Mouse (Mus musculus) midbrain, embryonic 11.5 days (tissue): ENCODE results near the gene 2810408A11Rik. TPM values are rescaled to one million over a fixed set of nuclear protein-coding genes. Genes with fewer than 3 reads are reported as not detected.
A peak's percentile ranks its signal among the peaks of the same experiment; 100 is the strongest.

Source experiments
- ATAC-seq: fragments of 200-750 bp; cut with Nextera tagmentation; 2 replicates; pipeline ENCODE4 v1.8.0; 2017; ENCODE audit warnings: moderate TSS enrichment, moderate library complexity; ENCODE audit not compliant: low FRiP score
- DNase-seq: peaks from one replicate; pipeline ENCODE4 v3.0.0; 2015; ENCODE audit warnings: low spot score; ENCODE audit errors: missing footprints
- H3K27ac ChIP-seq: fragments of 300-500 bp; sonication (generic); 2 replicates; pipeline ENCODE4 v1.5.1; 2014; ENCODE audit warnings: low read depth, low read length
- H3K27me3 ChIP-seq: fragments of 300-500 bp; sonication (generic); 2 replicates; pipeline ENCODE4 v1.6.1; 2014; ENCODE audit warnings: mild to moderate bottlenecking, low read length, moderate library complexity, mixed read lengths; ENCODE audit not compliant: control insufficient read depth, insufficient read depth
- H3K36me3 ChIP-seq: fragments of 300-500 bp; sonication (generic); 2 replicates; pipeline ENCODE4 v1.6.1; 2014; ENCODE audit warnings: mild to moderate bottlenecking, low read length, moderate library complexity, mixed read lengths; ENCODE audit not compliant: control insufficient read depth, insufficient read depth
- H3K4me1 ChIP-seq: fragments of 300-500 bp; sonication (generic); 2 replicates; pipeline ENCODE4 v1.6.1; 2014; ENCODE audit warnings: low read length; ENCODE audit not compliant: control insufficient read depth, insufficient read depth
- H3K4me2 ChIP-seq: fragments of 300-500 bp; sonication (generic); 2 replicates; pipeline ENCODE4 v1.6.1; 2014; ENCODE audit warnings: mild to moderate bottlenecking, moderate library complexity
- H3K4me3 ChIP-seq: fragments of 300-500 bp; sonication (generic); 2 replicates; pipeline ENCODE4 v1.5.1; 2014; ENCODE audit warnings: low read depth, low read length
- H3K9ac ChIP-seq: fragments of 300-500 bp; sonication (generic); 2 replicates; pipeline ENCODE4 v1.6.1; 2014; ENCODE audit warnings: low read length
- H3K9me3 ChIP-seq: fragments of 300-500 bp; sonication (generic); 2 replicates; pipeline ENCODE4 v1.6.1; 2016; ENCODE audit warnings: low read length; ENCODE audit not compliant: control insufficient read depth
- WGBS: fragments of 180-500 bp; shearing (Covaris S2); extraction: QIAGEN DNeasy Blood & Tissue Kit; methylation state at CpG from one replicate; pipeline ENCODE4 v1.1.7; 2014; 5-methylcytosine and 5-hydroxymethylcytosine counted together
- polyA plus RNA-seq: library from polyadenylated mRNA; unstranded; fragments of >200 nt; fragmentation: Nextera tagmentation; extraction: Ambion mirVana; gene quantifications from 2 replicates; pipeline ENCODE4 v1.2.1, GENCODE M21; 2014

Gene 2810408A11Rik
- polyA plus RNA-seq, 1 experiment from 2014 or later: 17.8 TPM

DNA sequence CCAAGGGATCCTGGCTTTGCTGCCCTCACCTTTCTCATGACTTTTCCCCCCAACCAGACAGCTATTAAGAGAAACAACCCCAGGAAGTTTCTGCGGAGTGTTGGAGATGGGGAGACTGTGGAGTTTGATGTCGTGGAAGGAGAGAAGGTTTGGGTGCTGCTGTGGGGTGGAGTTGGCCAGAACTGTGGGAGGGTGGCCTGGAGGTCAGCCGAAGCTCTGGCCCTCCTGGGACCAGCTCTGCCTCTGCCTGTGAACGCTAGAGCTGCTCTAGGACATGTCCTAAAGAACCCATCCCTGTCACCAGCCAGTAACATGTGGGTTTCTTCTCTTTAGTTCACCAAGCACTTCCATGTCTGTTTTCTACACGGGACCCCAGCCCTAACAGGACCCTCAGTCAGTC lies 38.4 kb upstream of the 2810408A11Rik start:
- no peak overlapping the region for H3K9ac ChIP-seq
- H3K4me2 ChIP-seq: no peak overlapping the region
- H3K27me3 ChIP-seq: peaks cover 39% of the 10 kb centered on the region
- ATAC-seq: no peak
- no peaks in the 10 kb centered on the region for H3K36me3 ChIP-seq
- peaks cover 10% of the 10 kb centered on the region for H3K4me1 ChIP-seq
- H3K27ac ChIP-seq: no peak overlapping the region
- H3K9me3 ChIP-seq: no peaks in the 10 kb centered on the region
- 71% methylated on average over 5 of the region's 5 CpGs for WGBS
- DNase-seq: no peak
- no peak overlapping the region for H3K4me3 ChIP-seq

DNA sequence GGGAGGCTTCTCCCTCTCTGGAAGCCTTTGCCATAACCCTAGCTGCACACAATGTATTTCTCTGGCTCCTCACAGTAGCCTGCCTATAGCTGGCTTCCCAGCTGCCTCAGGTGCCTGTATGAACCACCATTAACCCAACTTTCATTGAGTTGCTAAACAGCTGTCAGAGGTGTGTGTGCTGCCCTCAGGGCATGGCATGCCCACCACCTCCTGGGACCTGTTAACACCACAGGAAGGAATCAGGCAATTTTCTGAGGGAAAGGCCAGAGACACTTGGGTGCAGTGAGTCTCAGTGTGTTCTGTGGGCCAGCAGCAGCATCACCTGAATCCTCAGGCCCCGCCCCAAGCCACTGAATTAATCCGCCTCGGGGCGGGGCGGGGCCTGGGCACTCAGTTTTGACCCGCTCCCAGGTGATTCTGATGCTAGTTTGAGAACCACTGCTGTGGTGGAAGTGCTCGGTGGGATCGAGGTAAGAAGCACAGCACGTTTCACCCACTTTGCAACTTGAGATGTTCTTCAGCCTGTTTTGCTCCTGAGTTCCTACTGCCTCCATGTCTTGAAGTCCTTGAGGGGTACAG lies 37.7 kb upstream of the 2810408A11Rik start:
- ATAC-seq: no peak
- H3K9me3 ChIP-seq: no peaks in the 10 kb centered on the region
- H3K27ac ChIP-seq: no peak overlapping the region
- no peak overlapping the region for H3K9ac ChIP-seq
- DNase-seq: no peak
- no peaks in the 10 kb centered on the region for H3K36me3 ChIP-seq
- peaks cover 39% of the 10 kb centered on the region for H3K27me3 ChIP-seq
- peaks cover 10% of the 10 kb centered on the region for H3K4me1 ChIP-seq
- WGBS: 37% methylated on average over 9 of the region's 9 CpGs
- H3K4me3 ChIP-seq: no peak overlapping the region
- H3K4me2 ChIP-seq: no peak overlapping the region

DNA sequence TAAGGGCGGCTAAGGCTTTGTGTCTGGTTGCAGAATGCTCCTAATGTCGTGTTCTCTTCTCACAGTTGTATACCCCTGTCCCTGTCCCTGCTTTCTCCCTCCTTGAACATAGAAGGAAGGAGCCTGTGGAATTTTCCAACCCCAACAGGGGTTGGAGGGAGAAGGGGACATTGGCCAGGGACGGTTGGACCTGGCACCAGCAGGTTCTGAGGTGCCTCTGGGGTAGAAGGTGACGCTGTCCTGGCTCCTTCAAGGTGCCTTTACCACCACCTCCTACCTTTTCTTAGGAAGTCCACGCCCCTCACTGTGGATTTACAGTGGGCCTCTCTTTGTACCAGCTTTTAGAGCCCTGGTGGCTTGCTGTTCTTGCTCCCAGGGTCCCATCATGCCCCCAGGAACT lies 37.0 kb upstream of the 2810408A11Rik start:
- no peaks in the 10 kb centered on the region for H3K36me3 ChIP-seq
- no peak overlapping the region for H3K4me3 ChIP-seq
- no peak overlapping the region for H3K9ac ChIP-seq
- H3K4me1 ChIP-seq: peaks cover 10% of the 10 kb centered on the region
- 61% methylated on average over 5 of the region's 5 CpGs for WGBS
- ATAC-seq (no peak), DNase-seq (no peak)
- no peak overlapping the region for H3K4me2 ChIP-seq
- peaks cover 39% of the 10 kb centered on the region for H3K27me3 ChIP-seq
- no peak overlapping the region for H3K27ac ChIP-seq
- no peaks in the 10 kb centered on the region for H3K9me3 ChIP-seq

DNA sequence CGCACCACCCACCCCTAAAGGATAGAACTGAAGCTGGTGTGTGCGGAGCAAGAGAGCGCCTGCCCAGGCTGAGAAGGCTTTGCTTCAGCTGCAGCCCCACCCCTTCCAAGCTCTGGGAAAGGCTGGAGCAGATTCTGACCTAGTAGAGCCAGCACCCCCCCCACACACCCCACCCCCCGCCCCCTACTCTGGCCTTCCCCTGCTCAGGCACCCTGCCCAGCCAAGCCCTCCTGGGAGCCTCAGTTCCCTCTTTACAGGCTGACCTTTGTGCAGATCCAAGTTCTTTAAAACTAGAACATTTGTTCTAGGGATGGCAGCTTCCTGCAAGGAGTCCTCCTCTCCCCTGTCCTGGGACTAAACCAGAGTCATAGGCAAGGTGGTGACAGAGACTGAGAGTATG lies 36.6 kb upstream of the 2810408A11Rik start:
- no peak overlapping the region for H3K4me3 ChIP-seq
- no peak overlapping the region for H3K27ac ChIP-seq
- H3K27me3 ChIP-seq: peaks cover 39% of the 10 kb centered on the region
- H3K9me3 ChIP-seq: no peaks in the 10 kb centered on the region
- no peak overlapping the region for H3K4me2 ChIP-seq
- H3K9ac ChIP-seq: no peak overlapping the region
- no peaks in the 10 kb centered on the region for H3K36me3 ChIP-seq
- ATAC-seq (no peak), DNase-seq (no peak)
- WGBS: 45% methylated on average over 4 of the region's 4 CpGs
- peaks cover 10% of the 10 kb centered on the region for H3K4me1 ChIP-seq

DNA sequence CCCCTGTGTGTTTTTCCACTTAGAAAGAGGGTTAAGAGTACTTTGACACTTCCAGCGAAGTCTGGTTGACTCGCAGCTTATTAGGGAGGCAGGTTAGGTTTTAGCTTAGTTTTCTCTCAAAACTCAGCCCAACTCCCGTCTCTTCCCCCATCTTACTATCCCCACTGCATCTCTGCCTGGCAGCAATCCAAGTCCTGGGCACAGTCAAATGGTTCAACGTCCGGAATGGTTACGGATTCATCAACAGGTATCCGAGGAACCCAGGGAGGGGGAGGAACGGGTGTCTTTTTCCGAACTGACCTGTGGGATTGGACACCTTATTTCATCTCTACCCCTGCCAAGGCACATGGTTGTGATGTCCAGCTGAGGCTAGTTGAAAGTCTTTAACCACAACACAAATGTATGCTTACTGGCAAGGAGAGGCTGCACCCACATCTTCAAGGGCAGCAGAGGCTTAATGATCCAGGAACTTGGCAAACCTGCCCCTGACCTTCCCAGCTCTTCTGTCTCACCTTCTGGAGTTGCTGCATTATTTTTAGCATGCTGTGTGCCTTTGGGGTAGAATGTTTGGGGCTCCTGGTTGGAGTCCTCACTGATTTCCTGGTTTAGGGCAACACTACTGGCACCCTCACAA lies 36.0 kb upstream of the 2810408A11Rik start:
- Histone ChIP-seq H3K36me3 (no peaks in the 10 kb centered on the region), H3K27ac (no peak overlapping the region), H3K27me3 (peaks cover 39% of the 10 kb centered on the region), H3K9ac (no peak overlapping the region), H3K4me1 (peaks cover 10% of the 10 kb centered on the region), H3K9me3 (no peaks in the 10 kb centered on the region), H3K4me2 (peak overlapping the region; percentile 98), H3K4me3 (0 out of 2 replicates have a peak overlapping the region, but pooled peaks have one; percentile 5)
- DNase-seq (no peak), ATAC-seq (no peak)
- WGBS: 55% methylated on average over 9 of the region's 9 CpGs

DNA sequence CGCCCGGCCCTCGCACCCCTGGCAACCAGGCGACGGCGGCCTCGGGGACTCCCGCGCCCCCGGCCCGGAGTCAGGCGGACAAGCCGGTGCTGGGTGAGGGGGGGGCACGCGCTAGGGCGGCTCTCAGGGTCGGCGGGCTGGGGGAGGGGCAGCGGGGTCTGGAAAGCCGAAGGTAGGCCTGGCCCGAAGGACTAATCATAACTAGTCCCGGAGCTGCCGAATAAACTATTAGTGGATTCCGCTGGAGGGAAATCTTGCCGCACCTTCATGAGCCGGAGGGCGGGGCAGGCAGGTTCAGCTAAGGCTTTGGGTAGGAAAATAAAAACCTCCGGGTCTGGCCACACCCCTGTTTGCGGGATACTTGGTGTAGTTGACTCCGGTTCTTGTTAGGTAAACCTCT lies 35.4 kb upstream of the 2810408A11Rik start:
- Histone ChIP-seq H3K27me3 (peaks cover 39% of the 10 kb centered on the region), H3K4me2 (peak overlapping the region; percentile 98), H3K9ac (peak overlapping the region; percentile 66), H3K4me3 (peak overlapping the region; percentile 54), H3K27ac (no peak overlapping the region), H3K9me3 (no peaks in the 10 kb centered on the region), H3K36me3 (no peaks in the 10 kb centered on the region), H3K4me1 (peaks cover 10% of the 10 kb centered on the region)
- WGBS: 2% methylated on average over 30 of the region's 30 CpGs
- peak; percentile 38; the same call in 1 of the 2 replicates for ATAC-seq
- DNase-seq: peak; percentile 90

DNA sequence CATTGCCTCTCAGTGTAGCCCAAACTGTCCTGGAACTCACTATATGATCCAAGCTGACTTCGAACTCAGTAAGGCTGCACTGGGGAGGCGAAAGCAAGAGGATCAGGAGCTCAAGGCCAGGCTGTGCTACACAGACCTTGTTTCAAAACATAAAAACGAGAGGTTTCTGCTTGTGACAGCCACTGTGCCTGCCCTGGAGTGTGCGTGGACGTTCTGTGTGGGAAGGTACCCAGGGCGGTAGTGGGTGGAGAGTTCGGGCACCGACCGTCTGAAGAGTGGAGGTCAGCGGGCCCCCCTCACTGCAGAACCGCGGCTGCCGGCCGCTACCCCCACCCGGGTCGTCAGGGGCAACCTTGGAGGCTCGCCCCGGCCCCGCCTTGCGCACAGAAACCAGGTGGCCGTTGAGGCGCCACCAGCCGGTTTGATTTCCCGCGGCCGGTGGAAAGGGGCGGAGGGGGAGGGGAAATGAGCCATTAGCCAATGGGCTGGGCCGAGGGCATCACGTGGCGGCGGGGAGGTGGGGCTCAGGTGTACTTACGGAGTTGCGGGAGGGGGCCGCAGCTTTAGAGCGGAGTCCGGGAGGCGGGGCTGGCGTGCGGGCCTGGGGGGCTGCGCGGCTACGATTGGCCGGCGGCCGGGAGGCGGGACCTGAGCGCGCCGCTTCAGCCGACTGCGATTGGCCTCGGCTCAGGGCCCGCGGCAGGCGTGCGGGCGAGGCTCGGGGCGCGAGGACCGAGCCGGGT lies 34.5 kb upstream of the 2810408A11Rik start, which contains the start of gene Ybx2:
Ybx2 (plus strand) TSS at position 660 of the 743 bp plus-strand sequence.
- no peaks in the 10 kb centered on the region for H3K9me3 ChIP-seq
- H3K27ac ChIP-seq: no peak within 1 kb of the TSS
- DNase-seq (peak; percentile 97), ATAC-seq (peak; percentile 90)
- peak within 1 kb of the TSS; percentile 66 for H3K9ac ChIP-seq
- H3K4me1 ChIP-seq: peaks cover 10% of the 10 kb centered on the region
- no peaks in the 10 kb centered on the region for H3K36me3 ChIP-seq
- WGBS: 1% methylated on average over 59 of the region's 62 CpGs
- peak within 1 kb of the TSS; percentile 54 for H3K4me3 ChIP-seq
- H3K4me2 ChIP-seq: peak within 1 kb of the TSS; percentile 98
- H3K27me3 ChIP-seq: peaks cover 39% of the 10 kb centered on the region

DNA sequence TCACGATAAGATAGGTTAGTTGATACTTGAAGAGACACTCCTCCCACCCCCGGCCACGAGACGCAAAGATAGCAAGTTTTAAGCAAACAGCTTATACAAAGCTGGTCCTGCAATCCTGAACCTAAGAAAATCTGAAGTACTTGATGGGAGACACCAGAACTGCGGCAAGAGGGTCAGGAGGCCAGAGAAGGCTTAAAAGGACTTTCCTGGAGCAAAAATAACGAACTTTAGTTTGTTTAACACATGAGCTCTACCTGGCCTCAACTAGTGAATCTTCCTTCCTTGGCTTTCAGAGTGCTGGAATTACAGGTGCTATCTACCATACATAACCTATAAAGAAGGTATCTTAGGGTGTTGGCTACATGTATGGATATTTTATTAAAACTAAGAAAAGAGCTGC lies 33.9 kb upstream of the 2810408A11Rik start:
- WGBS: 18% methylated on average over 6 of the region's 6 CpGs
- Histone ChIP-seq H3K4me2 (peak overlapping the region; percentile 34), H3K4me3 (0 out of 2 replicates have a peak overlapping the region, but pooled peaks have one; percentile 7), H3K27ac (no peak overlapping the region), H3K9ac (no peak overlapping the region), H3K9me3 (no peaks in the 10 kb centered on the region), H3K4me1 (peaks cover 10% of the 10 kb centered on the region), H3K27me3 (peaks cover 39% of the 10 kb centered on the region), H3K36me3 (no peaks in the 10 kb centered on the region)
- ATAC-seq (no peak), DNase-seq (peak; percentile 92)

DNA sequence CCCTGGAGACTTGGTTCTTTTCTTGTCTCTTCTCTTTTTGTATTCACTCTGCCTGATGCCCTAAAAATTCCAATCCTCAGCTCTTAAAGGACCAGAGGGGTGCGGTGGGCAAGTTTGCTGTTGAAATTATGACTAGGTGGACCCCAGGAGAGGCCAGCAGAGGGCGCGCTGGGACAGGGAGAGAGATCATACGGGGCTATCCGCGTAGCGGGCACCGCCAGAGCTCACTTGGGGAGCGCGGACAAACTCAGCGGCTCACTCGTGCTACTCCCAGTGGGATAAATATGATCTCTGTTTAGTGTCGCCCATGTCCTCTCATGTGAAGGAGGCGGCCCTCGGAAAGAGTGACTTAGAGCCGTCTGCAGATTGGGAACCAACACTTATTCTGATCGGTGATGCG lies 33.4 kb upstream of the 2810408A11Rik start:
- Histone ChIP-seq H3K4me2 (peak overlapping the region; percentile 34), H3K4me1 (peaks cover 10% of the 10 kb centered on the region), H3K4me3 (peak overlapping the region; percentile 7), H3K9ac (no peak overlapping the region), H3K36me3 (no peaks in the 10 kb centered on the region), H3K27ac (no peak overlapping the region), H3K27me3 (peaks cover 39% of the 10 kb centered on the region), H3K9me3 (no peaks in the 10 kb centered on the region)
- WGBS: under 1% methylated on average over 18 of the region's 18 CpGs
- DNase-seq: peak; percentile 99
- peak; percentile 36; the same call in 1 of the 2 replicates for ATAC-seq
